In the genomic region with DNA sequence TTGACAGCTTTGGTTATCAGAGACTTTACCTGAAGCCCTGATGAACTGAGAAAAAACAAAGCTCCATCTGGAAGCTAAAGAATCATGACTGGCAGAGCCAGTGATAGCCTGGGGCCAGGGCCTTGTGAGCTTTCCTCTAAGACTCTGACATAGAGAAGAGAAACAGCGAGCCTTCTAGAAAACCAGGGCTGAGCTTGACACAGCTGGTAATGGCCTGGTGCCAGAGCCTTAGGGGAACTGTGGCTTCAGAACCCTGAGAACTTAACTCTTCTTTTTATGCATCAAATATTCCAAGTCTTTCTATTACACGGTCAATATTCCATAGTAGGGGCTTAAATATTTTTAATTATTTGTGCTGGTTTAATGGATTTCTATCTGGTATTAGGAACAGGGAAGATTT, we compare ENCODE assay signal across 11 mouse cellular contexts.
DNase-seq lines count a peak whose midpoint lies in the region.
"Had no signal": no experiment of that assay in that cellular context is flagged by ENCODE, and none has a peak within 500 bp of the region (broad histone marks: within the 10 kb centered on the region; RNA-seq: fewer than 3 reads in every experiment).

No protein-coding gene starts in this region.

- DNase-seq in cerebellum, postnatal 10 days = peak; percentile 59 to 71
- no peak for DNase-seq in cerebellum, adult 18-20 months
- peak; percentile 6 for DNase-seq in kidney, postnatal 10 days
- no peak for DNase-seq in kidney, adult 8-10 months
- DNase-seq in retina, postnatal 1 day = peak; percentile 16
- DNase-seq in retina, embryonic 14.5 days (ENCODE audit: low spot score) = no peak
- DNase-seq in ovary, postnatal 14 days (ENCODE audit: low spot score) = no peak
- DNase-seq: adrenal gland, postnatal 14 days; gastrocnemius, postnatal 25 days; heart, adult 18-20 months; heart, postnatal 10 days had no signal

Comparison
In these comparisons a context has a peak if more than half of its experiments do, and no peak if none do; other contexts are left out.
1. DNase-seq: peak in cerebellum, postnatal 10 days (2 of 2), kidney, postnatal 10 days (single experiment) and retina, postnatal 1 day (single experiment); none in cerebellum, adult 18-20 months (0 of 2), kidney, adult 8-10 months (0 of 2), retina, embryonic 14.5 days (single experiment) and ovary, postnatal 14 days (single experiment).